Mouse (Mus musculus) gastrocnemius, adult 18-20 months (tissue): Measurements from ENCODE around the gene Plac9a. TPM values are rescaled to one million over a fixed set of nuclear protein-coding genes. Genes with fewer than 3 reads are reported as not detected.
"Not testable (repeated sequence)": the region's sequence is repeated elsewhere in the genome, so short reads cannot be mapped to it uniquely, and the experiment has no call there.

Source experiments
- DNase-seq: peaks from one replicate; pipeline ENCODE4 v3.0.0; 2021; ENCODE audit warnings: low spot score
- total RNA-seq, 2 experiments: library from RNA; stranded (reverse); gene quantifications; 2 replicates each; pipeline ENCODE4 v1.2.3; 2021

The Plac9a gene
- total RNA-seq, 2 experiments from 2014 or later, result 2.2 to 4.1 TPM

- peak; percentile 51 for DNase-seq
Measured at GRCm38 (mm10) chr14:25866384-25866783, 36.5 kb downstream of the Plac9a start.

GRCm38 (mm10) chr14:25865251-25865650 is 37.6 kb downstream of the Plac9a start:
- no peak for DNase-seq

- DNase-seq, result no peak
Measured at GRCm38 (mm10) chr14:25863721-25864120, 39.2 kb downstream of the Plac9a start.

DNA sequence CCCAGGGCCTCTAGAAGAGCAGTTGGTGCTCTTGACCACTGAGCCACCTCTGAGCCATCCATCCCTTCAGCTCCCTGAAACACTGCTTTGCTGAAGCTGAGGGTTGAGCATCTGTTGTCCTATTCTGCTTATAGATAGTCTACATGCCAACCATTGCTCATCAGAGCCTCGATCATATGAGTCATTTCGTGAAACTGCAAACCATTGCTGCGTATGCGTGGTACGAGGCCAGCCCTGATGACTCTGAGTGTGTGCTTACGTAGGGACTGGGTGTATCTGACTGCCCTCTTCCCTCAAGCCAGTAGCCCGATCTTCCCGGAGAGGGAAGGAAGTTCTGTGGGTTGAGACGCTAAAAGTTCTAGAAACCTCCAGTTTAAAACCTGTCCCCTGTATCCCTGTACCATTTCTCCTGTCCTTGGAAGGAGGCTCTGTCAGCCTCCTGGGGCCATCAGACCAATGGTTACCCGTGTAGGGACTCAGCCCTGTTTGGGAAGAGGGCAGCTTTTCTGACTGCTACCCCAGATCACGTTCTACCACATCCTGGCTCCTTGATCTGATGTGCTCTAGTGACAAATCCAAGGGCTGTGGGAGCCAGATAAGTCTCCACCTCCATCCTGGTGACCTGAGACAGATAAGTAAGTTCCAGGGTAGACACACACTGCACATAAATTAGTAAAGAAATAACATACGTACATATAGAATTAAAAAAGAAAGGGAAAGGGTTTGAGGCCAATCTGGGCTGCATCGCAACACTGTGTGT is 40.9 kb downstream of the Plac9a start:
- no peak for DNase-seq

DNA sequence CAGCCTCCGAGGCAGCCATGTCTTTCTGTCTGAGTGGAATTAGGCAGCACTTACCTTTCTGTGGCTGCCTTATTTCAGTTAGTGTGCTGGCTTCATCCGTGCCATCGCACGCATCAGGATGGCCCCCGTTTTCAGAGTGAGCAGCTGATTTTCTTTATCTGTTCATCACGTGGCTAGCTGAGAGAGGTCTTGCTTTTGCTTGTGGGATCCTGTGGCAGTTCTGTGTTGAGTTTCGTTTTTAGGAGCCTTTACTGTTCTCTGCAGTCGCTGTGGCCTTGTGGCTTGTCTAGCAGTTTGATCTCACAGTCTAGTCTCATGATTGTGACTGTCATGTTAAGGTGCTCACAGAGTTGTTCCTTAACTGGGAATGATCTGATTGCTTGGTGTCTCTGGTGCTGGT is 45.0 kb downstream of the Plac9a start:
- DNase-seq, result no peak

GRCm38 (mm10) chr14:25857168-25857621 is 45.7 kb downstream of the Plac9a start:
- DNase-seq, result no peak

- no peak for DNase-seq
Measured at GRCm38 (mm10) chr14:25855241-25855885, 47.5 kb downstream of the Plac9a start.

DNA sequence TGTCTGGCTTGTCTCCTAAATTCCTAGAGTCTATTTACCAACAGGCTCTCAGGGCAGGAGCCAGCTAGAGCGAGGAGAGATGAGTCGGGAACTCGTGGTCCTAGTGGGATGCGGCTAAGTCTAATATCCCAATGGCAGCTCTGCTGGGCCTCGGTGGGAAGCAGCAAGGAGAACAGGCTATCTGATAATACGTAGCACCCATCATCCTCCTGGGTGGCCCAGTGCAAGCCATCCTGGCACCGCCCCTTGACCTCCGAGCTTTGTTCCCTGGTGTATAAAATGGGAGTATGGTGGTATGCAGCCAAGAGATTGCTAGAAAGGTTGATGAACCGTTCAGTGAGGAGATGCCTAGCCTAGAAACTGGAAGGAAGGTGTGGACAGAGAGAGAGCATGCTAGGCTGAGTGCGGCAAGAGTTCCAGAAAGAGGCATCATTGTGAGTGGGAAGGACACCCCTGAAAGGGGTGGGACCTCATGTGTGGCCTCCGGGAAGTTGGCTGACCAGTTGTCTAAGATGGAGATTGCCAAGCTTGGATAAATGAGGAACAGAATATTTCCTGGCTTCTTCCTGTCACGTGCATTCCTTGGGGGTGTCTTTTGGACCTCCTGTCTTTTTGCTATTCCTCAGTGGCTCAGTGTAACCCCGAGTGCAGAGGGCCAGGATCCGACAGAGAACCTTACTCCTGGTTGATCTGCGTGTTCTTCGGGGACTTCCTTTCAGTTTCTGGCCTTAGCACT is 49.0 kb downstream of the Plac9a start:
- DNase-seq, result no peak

DNA sequence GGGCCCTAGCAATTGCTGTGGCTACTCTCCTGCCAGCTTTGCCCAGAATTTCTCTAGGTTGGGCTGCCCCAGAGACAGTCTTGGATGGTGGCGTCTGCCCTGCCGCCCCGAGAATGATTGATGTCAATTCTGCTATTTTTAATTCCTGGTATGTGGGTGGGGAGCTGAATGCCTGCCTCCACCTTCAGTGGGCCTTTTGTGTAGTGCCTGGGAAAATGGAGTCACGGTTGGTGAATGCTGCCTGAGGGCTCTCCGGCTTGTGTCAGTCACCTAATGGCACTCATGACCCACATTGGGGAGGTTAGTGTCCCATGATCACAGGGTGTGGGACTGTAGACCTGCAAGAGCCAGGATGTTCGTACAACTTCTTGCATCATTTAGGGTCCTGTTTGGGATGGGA is 49.6 kb downstream of the Plac9a start:
- no peak for DNase-seq

- DNase-seq, result no peak
Measured at GRCm38 (mm10) chr14:25852121-25852561, 50.8 kb downstream of the Plac9a start.

DNA sequence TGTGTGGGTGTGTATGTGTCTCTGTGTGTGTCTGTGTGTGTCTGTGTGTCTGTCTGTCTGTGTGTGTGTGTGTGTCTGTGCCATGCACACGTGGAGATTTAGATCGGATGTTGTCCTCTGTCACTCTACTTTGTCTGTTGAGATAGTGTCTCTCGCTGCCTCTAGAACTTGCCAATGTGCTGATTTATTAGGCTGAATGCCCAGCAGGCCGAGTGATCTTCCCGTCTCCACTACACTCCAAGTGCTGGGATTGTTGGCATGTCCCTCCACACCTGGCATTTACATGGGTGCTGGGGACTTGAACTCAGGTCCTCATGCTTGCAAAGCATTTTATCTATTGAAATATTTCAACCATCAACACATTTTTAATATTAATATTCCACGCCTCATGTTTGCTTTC is 51.7 kb downstream of the Plac9a start:
- DNase-seq, result peak; percentile 53

DNA sequence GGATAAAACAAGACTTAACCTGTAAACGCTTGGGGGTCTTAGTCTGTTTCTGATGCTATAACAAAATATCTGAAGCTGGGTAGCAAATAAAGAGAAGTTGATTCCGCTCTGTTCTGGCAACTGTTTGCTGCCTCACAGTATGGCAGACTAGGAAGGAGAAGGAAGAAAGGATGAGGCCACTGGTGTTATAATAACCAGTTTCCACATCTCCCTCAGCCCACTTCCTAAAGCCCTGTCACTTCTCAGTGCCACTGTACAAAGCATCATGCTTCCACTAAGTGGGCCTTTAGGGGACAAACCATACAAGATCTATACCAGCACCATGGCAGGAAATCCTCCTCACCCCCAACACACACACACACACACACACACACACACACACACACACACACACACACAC is 52.5 kb downstream of the Plac9a start:
- DNase-seq, result no peak

DNA sequence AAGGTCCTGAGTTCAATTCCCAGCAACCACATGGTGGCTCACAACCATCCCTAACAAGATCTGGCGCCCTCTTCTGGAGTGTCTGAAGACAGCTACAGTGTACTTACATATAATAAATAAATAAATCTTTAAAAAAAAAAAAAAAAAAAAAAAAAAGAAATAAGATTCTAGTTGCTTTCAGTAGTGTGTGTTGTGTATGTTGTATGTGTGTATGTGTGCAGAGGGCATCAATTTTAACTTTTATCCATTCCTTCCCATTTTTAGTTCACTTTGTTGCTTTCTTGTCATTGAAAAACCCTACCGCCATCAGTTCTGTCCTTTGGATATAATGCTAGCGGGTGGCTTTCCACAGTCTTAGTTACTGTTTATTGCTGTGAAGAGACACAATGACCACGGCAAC is 54.2 kb downstream of the Plac9a start:
- DNase-seq, result not testable (repeated sequence)

DNA sequence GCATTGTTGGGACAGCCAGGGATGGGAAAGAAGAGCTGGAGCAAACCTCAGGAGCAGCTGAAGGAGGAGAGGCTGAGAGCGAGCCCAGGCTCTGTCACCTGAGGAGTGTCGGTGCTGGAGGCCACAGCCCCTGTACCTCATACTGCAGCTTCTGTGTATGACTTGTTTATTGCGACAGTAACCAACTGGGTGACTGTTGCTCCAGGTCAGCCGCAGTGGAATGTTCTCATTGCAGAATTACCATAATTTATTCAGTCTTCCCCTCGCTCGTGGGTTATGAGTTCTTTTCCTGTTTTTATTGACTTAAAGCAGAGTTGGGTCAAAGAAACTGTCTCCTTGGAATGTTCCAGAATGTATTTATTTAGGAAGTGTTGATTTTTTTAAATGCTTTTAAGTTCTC is 54.7 kb downstream of the Plac9a start:
- no peak for DNase-seq

- DNase-seq, result no peak
Measured at GRCm38 (mm10) chr14:25847660-25848059, 55.2 kb downstream of the Plac9a start.

DNA sequence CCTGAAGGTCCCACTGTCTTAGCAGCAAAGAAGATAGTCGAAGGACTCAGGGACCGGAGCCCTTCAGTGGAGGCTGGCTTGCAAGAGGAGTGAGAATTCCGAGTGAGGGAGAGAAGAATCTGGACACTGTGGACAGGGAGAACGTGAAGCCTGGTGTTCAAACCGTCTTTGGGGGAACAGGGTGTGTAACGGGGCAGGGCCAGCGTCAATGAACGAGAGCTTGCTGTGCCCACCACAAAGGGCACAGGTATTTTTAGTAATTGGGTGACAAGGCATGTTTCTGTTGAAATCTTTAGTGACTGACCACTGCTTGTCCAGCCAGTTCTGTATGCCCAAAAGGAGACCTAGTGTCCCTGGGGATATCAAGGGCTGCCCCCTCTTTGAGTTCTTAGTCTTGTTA is 56.4 kb downstream of the Plac9a start:
- DNase-seq, result no peak

DNA sequence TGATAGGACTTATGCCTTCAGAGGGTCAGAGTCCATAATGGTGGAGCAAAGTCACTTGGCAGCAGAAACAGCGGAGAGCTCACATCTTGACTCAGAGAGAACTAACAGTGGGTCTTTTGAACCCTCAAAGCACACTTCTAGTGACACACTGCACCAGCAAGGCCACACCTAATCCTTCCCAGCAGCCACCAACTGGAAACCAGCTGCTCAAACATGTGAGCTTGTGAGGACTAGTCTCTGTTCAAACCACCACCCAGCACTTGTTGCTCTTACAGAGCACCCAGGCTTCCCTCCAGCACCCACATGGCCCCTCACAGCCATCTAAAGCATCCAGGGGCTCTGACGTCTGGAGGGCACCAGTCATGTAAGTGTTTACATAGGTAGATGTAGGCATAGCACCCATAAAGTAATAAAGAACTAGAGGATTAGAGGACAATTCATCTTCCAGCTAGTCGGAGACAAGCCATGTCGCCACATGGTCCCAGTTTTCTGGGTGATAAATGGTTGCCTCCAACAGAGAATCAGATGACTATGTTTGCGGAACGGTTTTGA is 57.0 kb downstream of the Plac9a start:
- no peak for DNase-seq

DNA sequence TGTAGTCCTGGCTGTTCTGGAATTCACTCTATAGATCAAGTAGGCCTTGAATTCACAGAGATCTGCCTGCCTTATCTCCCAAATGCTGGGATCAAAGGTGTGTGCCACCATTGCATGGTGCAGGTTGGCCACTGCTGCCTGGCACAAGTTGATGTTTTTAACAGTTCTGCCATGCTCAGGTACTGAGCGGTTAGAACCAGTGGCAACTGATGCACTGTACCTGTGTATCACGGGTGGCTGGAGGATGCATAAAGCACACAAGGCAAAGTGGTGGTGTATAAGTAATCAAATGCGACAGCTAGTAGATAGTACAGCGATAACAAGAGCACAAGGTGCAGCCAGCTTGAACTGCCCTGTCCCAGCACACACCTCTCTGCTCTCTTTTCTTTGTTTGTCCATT is 58.5 kb downstream of the Plac9a start:
- DNase-seq, result no peak

DNA sequence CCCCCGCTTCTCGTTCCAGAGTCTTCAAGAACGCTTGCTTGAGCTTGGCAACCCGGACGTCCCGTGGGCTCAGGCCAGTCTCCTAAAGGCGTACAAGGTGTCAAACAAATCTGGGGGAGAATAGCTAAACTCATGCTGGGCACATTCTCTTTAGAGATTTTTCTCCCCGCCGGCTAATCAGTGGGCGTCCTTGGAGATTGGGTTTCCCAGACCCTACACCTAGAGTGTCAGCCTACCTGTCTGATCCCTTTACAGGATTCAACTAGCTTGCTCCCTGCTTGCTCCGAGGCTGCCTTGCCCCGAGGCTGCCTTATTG is 60.3 kb downstream of the Plac9a start:
- DNase-seq, result no peak

GRCm38 (mm10) chr14:25841991-25842687 is 60.8 kb downstream of the Plac9a start, which contains the start of gene Anxa11:
Gene Anxa11 (plus strand): TSS chr14:25842156.
- peak; percentile 90 for DNase-seq

DNA sequence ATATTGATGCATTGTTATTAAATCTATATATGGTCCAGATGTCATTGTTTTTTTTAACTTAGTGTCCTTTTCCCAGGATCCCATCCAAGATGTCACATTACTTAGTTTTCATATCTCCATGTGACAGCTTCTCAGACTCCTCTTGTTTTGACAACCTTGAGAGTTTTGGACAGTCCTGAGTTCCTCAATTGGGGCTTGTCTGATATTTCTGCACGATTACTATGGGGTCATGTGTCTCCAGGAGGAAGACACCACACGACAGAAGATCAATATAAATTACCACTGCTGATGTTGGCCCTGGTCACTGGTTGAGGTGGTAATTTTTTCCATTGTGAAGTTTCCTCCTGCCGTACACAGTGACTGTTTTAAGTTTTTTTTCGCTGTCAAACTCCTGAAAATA is 61.3 kb downstream of the Plac9a start:
- no peak for DNase-seq

GRCm38 (mm10) chr14:25840961-25841360 is 61.9 kb downstream of the Plac9a start:
- DNase-seq, result no peak
